Mouse (Mus musculus): ENCODE measurements around the gene Izumo1. TPM values are rescaled to one million over a fixed set of nuclear protein-coding genes. Genes with fewer than 3 reads are reported as not detected.

Gene Izumo1
- polyA plus RNA-seq (2015; fragmentation: Nextera tagmentation; extraction: Ambion mirVana), result 0.11 TPM in 1 of 2 replicates, not detected in the other

DNA sequence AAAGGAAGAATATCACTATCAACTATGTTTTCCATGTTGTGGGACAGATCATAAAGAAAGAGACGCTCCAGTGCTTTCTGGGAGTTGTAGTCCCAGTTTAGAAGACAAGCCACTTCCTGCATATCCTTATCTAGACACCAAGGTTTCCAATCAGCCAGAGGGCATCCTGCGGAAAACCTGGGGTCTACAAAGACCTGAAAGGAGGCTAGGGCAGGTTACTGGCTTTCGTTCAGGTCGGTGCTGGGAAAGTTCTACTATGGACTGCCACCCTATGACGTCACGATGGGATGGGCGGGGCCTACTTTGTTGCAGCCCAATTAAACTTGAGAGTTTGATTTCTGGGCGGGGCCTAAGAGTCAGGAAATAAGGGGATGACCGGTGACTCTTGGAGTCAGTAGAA lies at the start of gene Izumo1:
Gene Izumo1 (plus strand): TSS at position 369 of the 400 bp plus-strand sequence.
- 30% methylated on average over 9 of the region's 9 CpGs for WGBS
- H3K4me3 ChIP-seq, result no peak within 1 kb of the TSS
- H3K36me3 ChIP-seq, result no peaks in the 10 kb centered on the region
- H3K9me3 ChIP-seq, result no peaks in the 10 kb centered on the region
- peaks cover 46% of the 10 kb centered on the region for H3K27me3 ChIP-seq
- H3K4me1 ChIP-seq, result peaks cover 12% of the 10 kb centered on the region
- ATAC-seq (ENCODE audit: low FRiP score, low read depth), result no peak
- no peak within 1 kb of the TSS for H3K27ac ChIP-seq
- no peak within 1 kb of the TSS for H3K4me2 ChIP-seq (replicated peaks)
- H3K9ac ChIP-seq, result no peak within 1 kb of the TSS

- no peaks in the 10 kb centered on the region for H3K9me3 ChIP-seq
- H3K4me1 ChIP-seq, result peaks cover 34% of the 10 kb centered on the region
- H3K36me3 ChIP-seq, result peaks cover 19% of the 10 kb centered on the region
- ATAC-seq (ENCODE audit: low FRiP score, low read depth), result no peak
- WGBS, result 62% methylated on average over 1 of the region's 1 CpGs
- no peak overlapping the region for H3K27ac ChIP-seq
- H3K27me3 ChIP-seq, result no peaks in the 10 kb centered on the region
- H3K4me2 ChIP-seq (replicated peaks), result peak overlapping the region; percentile 72; the same call in 1 of the 2 replicates
- no peak overlapping the region for H3K9ac ChIP-seq
- H3K4me3 ChIP-seq, result no peak overlapping the region
Measured at GRCm38 (mm10) chr7:45571966-45572365, 49.6 kb upstream of the Izumo1 start.

DNA sequence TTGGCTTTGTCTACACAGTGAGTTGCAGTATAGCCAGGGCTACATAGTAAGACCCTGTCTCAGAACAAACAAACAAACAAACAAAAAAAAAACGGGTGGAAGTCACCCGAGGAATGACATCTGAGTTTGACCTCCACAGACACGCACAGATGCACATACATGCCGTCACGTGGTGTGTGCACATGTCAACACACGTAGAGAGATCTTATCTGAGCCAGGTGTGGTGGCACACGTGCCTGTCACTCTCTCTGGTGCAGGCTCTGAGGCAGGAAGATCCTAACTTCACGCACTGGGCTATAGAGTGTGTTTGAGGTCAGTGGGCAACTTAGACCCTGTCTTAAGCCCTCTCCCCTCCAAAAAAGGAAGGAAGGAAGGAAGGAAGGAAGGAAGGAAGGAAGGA lies 47.7 kb upstream of the Izumo1 start:
- no peak overlapping the region for H3K4me3 ChIP-seq
- peaks cover 21% of the 10 kb centered on the region for H3K4me1 ChIP-seq
- no peak overlapping the region for H3K27ac ChIP-seq
- no peak overlapping the region for H3K4me2 ChIP-seq (replicated peaks)
- no peak overlapping the region for H3K9ac ChIP-seq
- H3K36me3 ChIP-seq, result peaks cover 38% of the 10 kb centered on the region
- 73% methylated on average over 8 of the region's 8 CpGs for WGBS
- no peaks in the 10 kb centered on the region for H3K27me3 ChIP-seq
- ATAC-seq (ENCODE audit: low FRiP score, low read depth), result no peak
- no peaks in the 10 kb centered on the region for H3K9me3 ChIP-seq

DNA sequence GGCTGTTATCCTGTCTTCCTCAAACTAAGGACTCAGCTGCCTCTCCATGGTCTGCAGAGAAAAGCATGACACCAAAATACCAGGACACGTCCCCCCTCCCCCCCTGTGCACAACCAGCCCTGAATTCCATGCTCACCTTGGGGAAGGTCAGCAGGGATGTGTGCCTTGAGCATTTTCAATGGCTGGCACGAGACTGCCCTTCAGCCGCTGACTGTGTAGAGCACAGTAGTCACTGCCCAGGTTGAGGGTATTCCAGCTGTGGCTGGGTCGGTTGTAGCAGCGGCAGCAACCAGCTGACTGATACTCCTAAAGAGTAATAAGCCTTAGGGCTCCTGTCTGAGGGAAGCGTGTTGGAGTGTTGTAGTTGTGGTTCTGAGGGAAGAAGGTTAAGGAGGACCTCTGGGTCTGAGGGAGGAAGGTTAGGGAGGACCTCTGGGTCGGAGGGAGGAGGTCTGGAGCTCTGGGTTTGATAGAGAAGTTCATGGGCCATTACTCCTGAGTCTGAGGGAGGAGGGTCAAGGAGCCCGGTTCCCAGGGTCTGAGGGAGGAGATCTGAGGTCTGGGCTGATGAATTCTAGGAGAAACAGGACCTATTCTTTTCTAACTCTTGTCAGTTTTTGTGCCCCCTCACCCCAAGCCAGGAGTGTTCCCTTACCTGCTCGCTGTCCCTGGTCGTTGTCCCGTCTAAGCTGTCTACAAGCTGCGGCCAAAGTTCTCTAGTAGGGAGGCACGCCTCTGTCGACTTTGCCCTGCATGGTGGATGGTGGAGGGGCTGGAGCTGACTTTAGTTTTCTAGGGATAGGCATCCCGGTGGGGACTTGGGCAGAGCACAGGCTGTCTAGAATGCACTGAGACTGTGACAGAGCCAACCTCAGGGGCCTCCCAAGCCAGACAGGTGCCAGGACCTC lies 46.9 kb upstream of the Izumo1 start:
- no peaks in the 10 kb centered on the region for H3K27me3 ChIP-seq
- peaks cover 19% of the 10 kb centered on the region for H3K4me1 ChIP-seq
- H3K4me2 ChIP-seq (replicated peaks), result no peak overlapping the region
- no peak overlapping the region for H3K27ac ChIP-seq
- no peak overlapping the region for H3K4me3 ChIP-seq
- ATAC-seq (ENCODE audit: low FRiP score, low read depth), result no peak
- H3K9me3 ChIP-seq, result no peaks in the 10 kb centered on the region
- H3K36me3 ChIP-seq, result peaks cover 38% of the 10 kb centered on the region
- H3K9ac ChIP-seq, result no peak overlapping the region
- WGBS, result 86% methylated on average over 15 of the region's 15 CpGs

- Histone ChIP-seq H3K9ac (no peak overlapping the region), H3K27me3 (no peaks in the 10 kb centered on the region), H3K36me3 (peaks cover 50% of the 10 kb centered on the region), H3K4me1 (no peaks in the 10 kb centered on the region), H3K9me3 (no peaks in the 10 kb centered on the region), H3K4me2 (replicated peaks) (no peak overlapping the region), H3K27ac (no peak overlapping the region), H3K4me3 (no peak overlapping the region)
- WGBS, result 91% methylated on average over 6 of the region's 6 CpGs
- ATAC-seq (ENCODE audit: low FRiP score, low read depth), result no peak
Measured at GRCm38 (mm10) chr7:45585923-45586322, 35.7 kb upstream of the Izumo1 start.

GRCm38 (mm10) chr7:45587631-45588592 lies 33.7 kb upstream of the Izumo1 start:
- H3K4me3 ChIP-seq, result no peak overlapping the region
- H3K9ac ChIP-seq, result no peak overlapping the region
- ATAC-seq (ENCODE audit: low FRiP score, low read depth), result no peak
- no peaks in the 10 kb centered on the region for H3K4me1 ChIP-seq
- no peak overlapping the region for H3K4me2 ChIP-seq (replicated peaks)
- no peaks in the 10 kb centered on the region for H3K27me3 ChIP-seq
- peaks cover 39% of the 10 kb centered on the region for H3K36me3 ChIP-seq
- 93% methylated on average over 23 of the region's 23 CpGs for WGBS
- no peaks in the 10 kb centered on the region for H3K9me3 ChIP-seq
- H3K27ac ChIP-seq, result no peak overlapping the region

DNA sequence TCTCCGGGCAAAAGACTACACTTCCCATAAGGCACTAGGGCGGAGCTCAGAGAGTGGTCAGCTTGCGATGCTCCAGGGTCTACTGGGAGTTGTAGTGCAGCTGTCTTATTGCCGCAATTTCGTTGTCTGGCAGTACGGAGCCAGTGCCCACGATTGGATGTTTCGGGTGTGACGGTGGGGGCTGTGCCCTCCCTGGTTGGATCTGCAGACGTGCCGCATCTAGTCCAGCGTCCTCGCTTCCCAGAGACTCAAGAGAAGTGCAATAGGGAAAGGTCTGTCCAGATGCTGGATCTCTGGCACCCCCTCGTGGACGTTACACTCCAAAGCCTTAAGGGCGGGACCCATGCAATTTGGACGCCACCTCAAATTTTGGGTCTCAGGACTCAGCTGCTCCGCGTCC lies 32.4 kb upstream of the Izumo1 start:
- H3K4me3 ChIP-seq, result peak overlapping the region; percentile 32
- peak overlapping the region; percentile 57 for H3K4me2 ChIP-seq (replicated peaks)
- no peak overlapping the region for H3K9ac ChIP-seq
- no peaks in the 10 kb centered on the region for H3K27me3 ChIP-seq
- H3K9me3 ChIP-seq, result no peaks in the 10 kb centered on the region
- no peak overlapping the region for H3K27ac ChIP-seq
- 0 out of 2 replicates have a peak, but pooled peaks cover 2% of the 10 kb centered on the region for H3K4me1 ChIP-seq
- H3K36me3 ChIP-seq, result peaks cover 32% of the 10 kb centered on the region
- WGBS, result 4% methylated on average over 19 of the region's 19 CpGs
- ATAC-seq (ENCODE audit: low FRiP score, low read depth), result peak; percentile 97

DNA sequence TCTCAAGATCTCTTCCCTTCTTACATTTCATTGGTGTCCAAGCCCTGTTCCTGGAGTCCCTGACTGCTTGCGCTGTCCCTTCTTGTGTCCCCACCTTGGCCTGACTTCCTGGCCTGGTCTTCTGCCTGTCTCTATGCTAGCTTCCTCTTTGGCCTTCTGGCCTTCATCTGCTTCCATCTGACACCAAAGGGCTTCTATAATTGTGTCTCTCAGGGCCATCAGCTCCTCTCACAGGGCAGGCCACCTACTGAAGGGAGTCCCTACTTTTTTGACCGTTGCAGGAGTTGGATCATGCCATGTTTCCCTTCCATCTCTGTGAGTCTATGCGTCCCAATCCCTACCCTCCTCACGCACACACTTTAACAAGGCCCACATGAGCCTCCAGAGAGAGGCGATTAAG lies 31.7 kb upstream of the Izumo1 start:
- no peak for ATAC-seq (ENCODE audit: low FRiP score, low read depth)
- H3K4me3 ChIP-seq, result no peak overlapping the region
- WGBS, result 94% methylated on average over 5 of the region's 5 CpGs

GRCm38 (mm10) chr7:45590874-45591273 lies 30.7 kb upstream of the Izumo1 start:
- H3K4me3 ChIP-seq, result no peak overlapping the region
- WGBS, result 71% methylated on average over 3 of the region's 3 CpGs
- 0 out of 2 replicates have a peak, but pooled peaks cover 2% of the 10 kb centered on the region for H3K4me1 ChIP-seq
- no peak for ATAC-seq (ENCODE audit: low FRiP score, low read depth)
- no peak overlapping the region for H3K4me2 ChIP-seq (replicated peaks)
- no peaks in the 10 kb centered on the region for H3K27me3 ChIP-seq
- H3K9me3 ChIP-seq, result no peaks in the 10 kb centered on the region
- H3K36me3 ChIP-seq, result peaks cover 16% of the 10 kb centered on the region
- no peak overlapping the region for H3K9ac ChIP-seq
- no peak overlapping the region for H3K27ac ChIP-seq

More for the DNA sequence above, 31.7 kb upstream of the Izumo1 start:
- peaks cover 26% of the 10 kb centered on the region for H3K36me3 ChIP-seq
- H3K27ac ChIP-seq, result no peak overlapping the region
- no peaks in the 10 kb centered on the region for H3K9me3 ChIP-seq
- H3K4me1 ChIP-seq, result 0 out of 2 replicates have a peak, but pooled peaks cover 2% of the 10 kb centered on the region
- H3K27me3 ChIP-seq, result no peaks in the 10 kb centered on the region
- no peak overlapping the region for H3K9ac ChIP-seq
- peak overlapping the region; percentile 57 for H3K4me2 ChIP-seq (replicated peaks)

DNA sequence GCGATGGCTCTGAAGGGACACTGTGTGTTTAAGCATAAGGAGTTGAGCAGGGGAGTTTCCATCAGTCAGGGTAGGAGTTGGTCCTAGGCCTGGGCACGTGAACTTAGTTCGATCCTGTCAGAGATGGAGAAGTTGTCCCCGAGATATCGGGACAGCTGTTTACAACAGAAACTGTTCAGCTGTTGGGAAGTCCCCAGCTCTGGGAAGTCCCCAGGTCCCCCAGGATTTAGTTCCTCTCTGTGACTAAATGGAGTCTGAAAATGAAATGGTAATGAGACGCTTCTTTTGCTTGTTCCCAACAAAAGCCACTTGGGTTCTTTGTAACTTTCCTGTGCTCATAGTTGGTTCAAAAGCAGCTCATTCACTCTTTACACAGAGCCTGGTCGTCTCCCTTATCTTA lies 29.7 kb upstream of the Izumo1 start:
- 0 out of 2 replicates have a peak, but pooled peaks cover 2% of the 10 kb centered on the region for H3K4me1 ChIP-seq
- no peak overlapping the region for H3K27ac ChIP-seq
- no peak overlapping the region for H3K4me3 ChIP-seq
- no peak overlapping the region for H3K9ac ChIP-seq
- peaks cover 11% of the 10 kb centered on the region for H3K36me3 ChIP-seq
- H3K9me3 ChIP-seq, result no peaks in the 10 kb centered on the region
- H3K27me3 ChIP-seq, result no peaks in the 10 kb centered on the region
- H3K4me2 ChIP-seq (replicated peaks), result no peak overlapping the region
- no peak for ATAC-seq (ENCODE audit: low FRiP score, low read depth)
- 81% methylated on average over 7 of the region's 7 CpGs for WGBS

DNA sequence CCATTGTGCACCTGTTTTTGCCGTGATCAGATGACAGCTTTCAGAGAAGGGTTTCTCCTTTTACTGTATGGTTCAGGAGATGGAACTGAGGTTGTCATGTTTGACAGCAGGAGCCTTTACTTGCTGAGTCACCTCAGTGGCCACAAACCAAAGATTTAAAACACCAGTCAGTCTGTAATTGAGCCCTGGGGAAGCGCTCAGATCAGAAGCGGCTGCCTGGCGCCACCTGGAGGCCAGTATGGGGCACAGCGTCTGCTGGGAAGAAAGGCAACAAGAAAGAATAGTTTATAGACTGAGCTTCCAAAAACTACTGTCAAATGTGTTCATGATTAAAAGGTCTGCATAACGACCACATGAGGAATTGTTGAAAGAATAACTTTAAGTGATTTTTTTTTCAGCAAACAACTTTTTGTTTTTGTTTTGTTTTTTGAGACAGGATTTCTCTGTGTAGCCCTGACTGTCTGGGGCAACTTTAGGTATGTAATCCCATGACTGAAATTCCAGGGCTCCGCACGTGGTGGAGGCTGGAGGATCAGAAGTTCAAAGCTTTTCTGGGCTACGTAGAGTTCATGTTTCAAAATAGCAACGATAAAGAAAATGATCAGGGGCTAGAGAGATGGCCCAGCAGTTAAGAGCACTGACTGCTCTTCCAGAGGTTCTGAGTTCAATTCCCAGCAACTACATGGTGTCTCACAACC lies 28.3 kb upstream of the Izumo1 start:
- Histone ChIP-seq H3K4me3 (no peak overlapping the region), H3K9ac (no peak overlapping the region), H3K27me3 (no peaks in the 10 kb centered on the region), H3K36me3 (peaks cover under 1% of the 10 kb centered on the region; the same call in 1 of the 2 replicates), H3K27ac (no peak overlapping the region), H3K4me2 (replicated peaks) (no peak overlapping the region), H3K4me1 (0 out of 2 replicates have a peak, but pooled peaks cover 2% of the 10 kb centered on the region), H3K9me3 (no peaks in the 10 kb centered on the region)
- WGBS, result 18% methylated on average over 10 of the region's 10 CpGs
- no peak for ATAC-seq (ENCODE audit: low FRiP score, low read depth)

Measured in limb, embryonic 13.5 days (tissue).